Mouse (Mus musculus) lung, adult 2 months (tissue): ENCODE results near the gene Izumo2. TPM values are rescaled to one million over a fixed set of nuclear protein-coding genes. Genes with fewer than 3 reads are reported as not detected.
"Not testable (repeated sequence)": the region's sequence is repeated elsewhere in the genome, so short reads cannot be mapped to it uniquely, and the experiment has no call there.

ENCODE experiments used
- DNase-seq: peaks from one replicate; pipeline ENCODE4 v3.0.0; 2022
- H3K4me1 ChIP-seq: fragments of 200-500 bp; 2 replicates; pipeline ENCODE4 v1.6.1; 2011; ENCODE audit warnings: low read length; ENCODE audit not compliant: control insufficient read depth, insufficient read depth
- H3K4me3 ChIP-seq: fragments of 200-500 bp; replicated peaks from 2 replicates; pipeline ENCODE3; 2011; ENCODE audit warnings: low read depth, mild to moderate bottlenecking, control low read depth, low read length; ENCODE audit errors: extremely low read depth
- CTCF ChIP-seq: fragments of 200-500 bp; IDR thresholded peaks from 2 replicates; pipeline ENCODE4 v1.5.1; 2011; ENCODE audit warnings: mild to moderate bottlenecking, low read length, control low read depth; ENCODE audit not compliant: insufficient read depth
- POLR2A ChIP-seq: fragments of 200-500 bp; IDR thresholded peaks from 2 replicates; pipeline ENCODE4 v1.6.1; 2011; ENCODE audit warnings: low read depth, mild to moderate bottlenecking, control low read depth, low read length, borderline replicate concordance; ENCODE audit errors: extremely low read depth
- WGBS: fragments of 180-500 bp; shearing (Covaris S2); methylation state at CpG from one replicate; pipeline ENCODE4 v1.1.7; 2018; 5-methylcytosine and 5-hydroxymethylcytosine counted together
- polyA plus RNA-seq: library from polyadenylated mRNA; depleted of rRNA; stranded (reverse); fragments of >200 nt; gene quantifications from 2 replicates; pipeline ENCODE4 v1.2.3, GENCODE M21; 2012

The Izumo2 gene
- polyA plus RNA-seq, 1 experiment, result not detected

DNA sequence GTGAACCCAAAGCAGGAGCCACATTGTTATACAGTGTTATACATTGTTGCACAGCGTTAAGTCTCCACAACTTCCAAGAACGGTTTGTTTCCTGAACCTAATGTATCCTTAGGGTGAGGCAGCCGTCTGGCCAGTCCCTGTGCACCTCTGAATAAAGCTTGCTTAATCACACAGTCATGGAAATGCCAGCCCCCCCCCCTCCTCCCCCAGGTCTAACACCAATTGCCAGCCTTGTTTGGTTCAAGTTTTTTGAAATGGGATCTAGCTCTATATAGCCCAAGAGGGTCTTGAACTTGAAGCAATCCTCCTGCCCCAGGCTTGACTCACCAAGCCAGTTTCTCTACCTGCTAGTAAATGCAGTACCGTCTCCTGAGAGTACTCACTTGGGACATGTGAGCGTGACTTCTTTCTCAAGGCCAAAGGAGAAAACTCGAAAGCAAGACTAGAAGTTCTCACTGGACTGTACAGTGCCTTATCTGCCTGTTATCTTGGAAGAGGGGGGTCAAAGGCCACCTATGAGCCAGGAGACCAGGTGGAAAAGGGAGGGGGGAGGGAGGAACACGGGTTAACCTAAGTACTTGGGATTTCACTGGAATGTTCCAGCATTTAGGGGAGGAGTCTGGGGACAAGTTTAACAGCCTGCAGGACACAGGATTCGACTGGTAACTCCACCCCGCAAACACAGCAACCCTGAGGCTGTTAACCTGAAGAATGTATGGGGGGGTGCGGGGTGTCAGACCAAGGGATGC, 14.9 kb upstream of the Izumo2 start:
- DNase-seq, result peak; percentile 34
- no peak for TF ChIP-seq CTCF
- TF ChIP-seq POLR2A, result no peak
- H3K4me3 ChIP-seq, result no peak overlapping the region
- H3K4me1 ChIP-seq, result peaks cover 5% of the 10 kb centered on the region; the same call in 1 of the 2 replicates
- 52% methylated on average over 10 of the region's 10 CpGs for WGBS

DNA sequence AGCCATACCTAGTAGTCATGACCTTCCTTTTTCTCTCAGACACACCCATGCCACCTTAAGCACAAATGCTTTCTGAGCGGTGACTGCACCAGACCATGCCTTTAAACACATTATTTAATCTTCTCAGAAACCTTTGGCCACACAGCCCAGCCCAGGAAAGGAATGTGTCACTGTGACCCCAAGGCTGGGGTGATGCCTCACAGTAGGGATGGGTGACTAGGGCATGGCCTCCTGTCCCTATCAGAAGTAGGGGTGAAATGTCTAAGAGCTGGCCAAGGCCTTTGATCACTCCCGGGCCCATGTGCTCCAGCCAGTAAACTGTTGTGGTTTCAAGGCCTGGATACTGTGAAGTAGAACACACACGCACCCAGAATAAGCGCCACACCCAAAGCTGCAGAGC, 13.3 kb upstream of the Izumo2 start:
- WGBS, result 66% methylated on average over 4 of the region's 4 CpGs
- H3K4me1 ChIP-seq, result peaks cover 5% of the 10 kb centered on the region; the same call in 1 of the 2 replicates
- no peak overlapping the region for H3K4me3 ChIP-seq
- TF ChIP-seq POLR2A (no peak), CTCF (no peak)
- DNase-seq, result peak; percentile 32

DNA sequence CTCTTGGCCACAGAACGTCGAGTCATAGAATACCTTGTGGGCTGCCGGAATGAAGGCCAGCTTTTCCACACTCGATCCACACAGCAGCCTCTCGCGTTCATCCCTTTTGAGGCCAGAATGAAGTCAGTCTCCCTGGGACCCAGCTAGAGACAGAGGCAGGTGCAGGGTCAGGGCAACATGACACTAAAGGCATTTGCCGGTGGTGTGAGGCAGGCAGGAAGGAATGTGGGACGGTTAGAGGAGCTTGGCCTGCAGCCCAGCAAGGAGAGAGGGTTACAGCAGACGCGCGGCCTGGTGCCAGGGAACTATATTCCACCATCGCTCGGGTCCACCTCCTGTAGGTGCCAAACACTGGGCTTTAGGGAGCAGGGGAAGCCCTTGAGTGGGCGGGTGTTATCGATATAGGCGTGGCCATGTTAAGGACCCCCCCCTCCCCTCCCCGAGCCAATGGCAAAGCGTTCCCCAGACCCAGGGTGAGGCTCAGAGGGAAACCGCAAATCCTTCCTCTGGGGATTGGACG, 11.3 kb upstream of the Izumo2 start:
- Histone ChIP-seq H3K4me1 (peaks cover 5% of the 10 kb centered on the region; the same call in 1 of the 2 replicates), H3K4me3 (no peak overlapping the region)
- peak; percentile 81 for DNase-seq
- TF ChIP-seq CTCF, result no peak
- no peak for TF ChIP-seq POLR2A
- 9% methylated on average over 20 of the region's 20 CpGs for WGBS

DNA sequence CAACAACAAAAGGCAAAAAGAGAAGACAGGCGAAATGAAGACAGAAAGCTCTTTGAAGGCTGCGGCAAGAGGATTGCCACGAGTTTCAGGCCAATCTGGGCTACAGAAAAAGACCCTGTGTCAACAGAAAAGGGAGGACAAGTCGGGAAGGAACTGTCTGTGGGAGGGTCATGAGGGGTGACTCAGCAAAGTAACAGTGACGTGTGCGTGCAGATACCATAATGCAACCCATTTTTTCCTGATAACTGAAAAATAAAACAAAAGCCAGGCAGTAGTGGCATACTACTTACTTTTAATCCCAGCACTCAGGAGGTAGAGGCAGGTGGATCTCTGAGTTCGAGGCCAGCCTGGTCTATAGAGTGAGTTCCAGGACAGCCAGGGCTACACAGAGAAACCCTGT, 10.6 kb upstream of the Izumo2 start:
- WGBS, result 44% methylated on average over 7 of the region's 7 CpGs
- TF ChIP-seq CTCF (no peak), POLR2A (no peak)
- H3K4me1 ChIP-seq, result peaks cover 5% of the 10 kb centered on the region; the same call in 1 of the 2 replicates
- H3K4me3 ChIP-seq, result no peak overlapping the region
- no peak for DNase-seq

DNA sequence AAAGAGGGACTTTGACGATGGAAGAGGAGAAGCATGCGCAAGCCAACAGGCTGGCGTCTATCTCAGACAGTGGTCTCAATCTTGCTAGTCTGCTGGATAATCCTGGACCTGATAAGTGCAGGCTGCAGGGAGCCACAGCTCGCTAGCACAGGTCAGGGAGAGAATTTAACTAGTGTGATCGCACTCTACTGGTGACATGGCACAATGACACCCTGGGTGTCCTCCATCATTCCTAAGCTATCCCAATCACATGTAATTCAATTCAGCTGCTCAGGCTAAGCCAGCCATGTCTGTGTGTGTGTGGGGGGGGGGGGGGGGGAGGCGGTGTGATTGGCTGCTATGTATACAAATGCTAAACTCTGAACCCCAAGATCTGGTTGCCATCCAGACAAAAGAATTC, 6.6 kb upstream of the Izumo2 start:
- peak; percentile 73 for TF ChIP-seq CTCF
- TF ChIP-seq POLR2A, result no peak
- peak; percentile 40 for DNase-seq
- H3K4me3 ChIP-seq, result no peak overlapping the region
- H3K4me1 ChIP-seq, result no peaks in the 10 kb centered on the region; the same call in 1 of the 2 replicates
- 10% methylated on average over 6 of the region's 6 CpGs for WGBS

DNA sequence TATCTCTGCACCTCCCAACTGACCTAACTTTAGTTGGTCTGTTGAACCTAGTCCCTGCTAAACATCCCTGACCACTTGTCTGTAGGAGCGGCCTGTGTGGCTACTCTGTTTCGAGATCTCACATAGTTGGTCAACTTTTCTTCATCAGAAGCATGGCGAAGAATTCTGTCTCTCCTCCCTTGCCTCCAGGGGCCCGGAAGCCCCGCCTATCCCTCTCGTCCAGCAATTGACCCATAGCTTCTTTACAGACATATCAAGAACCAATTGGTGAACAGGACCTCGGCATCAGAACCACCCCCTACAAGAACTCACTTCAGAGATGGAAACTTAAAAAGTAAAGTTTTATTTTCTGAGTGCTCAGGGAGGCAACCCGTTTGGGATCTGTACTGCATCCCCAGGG, 5.6 kb upstream of the Izumo2 start:
- WGBS, result 78% methylated on average over 8 of the region's 8 CpGs
- no peaks in the 10 kb centered on the region for H3K4me1 ChIP-seq
- TF ChIP-seq POLR2A (no peak), CTCF (no peak)
- DNase-seq, result no peak
- H3K4me3 ChIP-seq, result no peak overlapping the region

DNA sequence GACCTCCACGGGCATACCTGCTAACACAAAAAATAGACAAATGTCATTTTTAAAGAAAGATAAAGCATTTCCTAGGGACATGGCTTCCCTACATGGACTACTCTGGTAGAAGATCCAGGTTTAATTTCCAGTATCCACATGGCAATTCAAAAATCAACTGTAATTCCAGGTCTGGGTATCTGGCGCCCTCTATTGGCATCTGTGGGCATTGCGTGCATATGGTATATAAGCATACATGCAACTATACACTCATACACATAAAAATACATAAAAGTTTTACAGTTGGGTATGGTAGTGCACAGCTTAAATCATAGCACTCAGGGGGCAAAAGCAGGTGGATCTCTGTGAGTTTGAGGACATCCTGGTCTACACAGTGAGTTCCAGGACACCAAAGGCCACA, 4.2 kb upstream of the Izumo2 start:
- TF ChIP-seq POLR2A (no peak), CTCF (peak; percentile 26; the same call in 1 of the 2 replicates)
- no peak overlapping the region for H3K4me3 ChIP-seq
- 55% methylated on average over 3 of the region's 3 CpGs for WGBS
- no peaks in the 10 kb centered on the region for H3K4me1 ChIP-seq
- peak; percentile 69 for DNase-seq

DNA sequence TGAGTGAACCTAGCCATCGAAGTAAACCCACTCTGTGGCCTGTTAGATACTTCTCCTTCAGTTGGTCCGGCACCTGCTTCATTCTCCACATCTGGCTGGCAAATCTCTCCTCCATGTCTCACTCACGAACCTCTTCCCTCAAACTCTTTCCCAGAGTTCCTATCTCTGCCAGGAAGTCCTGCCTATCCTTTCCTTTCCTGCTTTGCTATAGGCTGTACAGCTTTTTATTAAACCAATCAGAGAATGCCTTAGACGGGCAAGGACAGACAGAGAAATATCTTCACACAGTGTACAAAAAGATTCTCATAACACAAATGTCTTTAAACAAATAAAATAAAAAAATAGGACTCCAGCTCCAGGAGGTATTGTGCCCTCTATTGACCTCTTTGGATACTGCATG, 3.5 kb upstream of the Izumo2 start:
- no peaks in the 10 kb centered on the region for H3K4me1 ChIP-seq
- WGBS, result 84% methylated on average over 4 of the region's 4 CpGs
- H3K4me3 ChIP-seq, result no peak overlapping the region
- DNase-seq, result no peak
- TF ChIP-seq POLR2A, result no peak
- no peak for TF ChIP-seq CTCF

DNA sequence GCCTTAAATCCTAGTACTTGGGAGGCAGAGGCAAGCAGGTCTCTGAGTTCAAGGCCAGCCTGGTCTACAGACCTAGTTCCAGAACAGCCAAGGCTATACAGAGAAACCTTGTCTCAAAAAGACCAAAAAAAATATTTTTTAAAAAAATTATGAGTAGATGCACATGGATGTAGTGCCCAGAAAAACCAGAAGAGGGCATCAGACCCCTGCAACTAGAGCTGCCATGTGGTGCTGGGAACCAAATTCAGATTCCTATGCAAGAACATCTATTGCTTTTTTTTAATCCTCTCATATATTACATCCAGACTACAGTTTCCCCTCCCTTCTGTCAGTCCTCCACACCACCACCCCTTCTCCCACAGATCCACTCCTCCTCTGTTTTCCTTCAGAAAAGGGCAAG, 2.2 kb upstream of the Izumo2 start:
- Histone ChIP-seq H3K4me1 (no peaks in the 10 kb centered on the region), H3K4me3 (no peak overlapping the region)
- TF ChIP-seq CTCF (no peak), POLR2A (no peak)
- no peak for DNase-seq

DNA sequence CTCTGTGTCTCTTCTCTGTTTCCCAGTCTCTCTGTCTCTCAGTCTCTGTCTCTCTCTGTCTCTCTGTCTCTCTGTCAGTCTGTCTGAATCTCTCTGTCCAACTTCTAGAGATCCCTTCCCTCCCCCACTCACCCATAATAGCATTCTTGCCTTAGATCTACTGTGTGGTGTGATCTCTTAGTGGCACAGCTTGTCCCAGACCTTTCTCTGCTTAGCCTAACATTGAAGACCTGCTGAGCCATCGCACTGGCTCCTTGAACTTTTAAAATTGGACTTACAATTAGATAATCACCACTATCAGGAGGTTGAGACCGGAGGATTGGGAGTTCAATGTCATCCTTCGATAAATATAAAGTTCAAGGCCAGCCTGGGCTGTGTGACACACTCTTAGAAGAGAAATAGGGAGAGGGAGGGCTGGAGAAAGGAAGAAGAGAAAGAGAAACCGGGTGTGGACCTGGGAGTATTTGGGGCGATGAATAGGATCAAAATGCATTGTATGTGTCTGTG, 1.3 kb upstream of the Izumo2 start:
- 89% methylated on average over 5 of the region's 5 CpGs for WGBS
- no peak for DNase-seq
- no peaks in the 10 kb centered on the region for H3K4me1 ChIP-seq
- H3K4me3 ChIP-seq, result no peak overlapping the region
- no peak for TF ChIP-seq POLR2A
- no peak for TF ChIP-seq CTCF

DNA sequence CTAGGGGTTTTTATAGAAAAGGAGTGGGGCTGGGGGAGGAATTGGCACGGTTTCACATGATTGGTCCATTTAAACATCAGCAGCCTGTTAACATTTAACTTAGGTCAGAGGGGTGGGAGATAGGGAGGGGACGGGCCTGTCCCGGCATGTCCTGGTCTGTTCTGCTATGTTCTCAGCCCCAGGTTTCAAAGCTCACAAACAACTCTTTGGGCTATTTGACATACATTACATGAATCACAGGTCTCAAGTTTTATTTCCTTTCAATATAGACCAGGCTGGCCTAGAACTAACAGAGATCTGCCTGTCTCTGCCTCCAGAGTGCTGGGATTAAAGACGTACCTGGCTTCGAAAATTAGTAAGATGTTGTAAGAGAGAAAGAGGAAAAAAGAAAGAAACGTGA, 449 bp upstream of the Izumo2 start:
- H3K4me3 ChIP-seq, DNase-seq, H3K4me1 ChIP-seq: not testable (repeated sequence)
- 87% methylated on average over 6 of the region's 6 CpGs for WGBS
